Mouse (Mus musculus): ENCODE measurements around the gene Ctf2. TPM values are rescaled to one million over a fixed set of nuclear protein-coding genes. Genes with fewer than 3 reads are reported as not detected.

Ctf2 gene
- polyA plus RNA-seq, 1 experiment from 2014 or later: 0.09 TPM

- peaks cover 56% of the 10 kb centered on the region for H3K4me1 ChIP-seq
Observed at GRCm38 (mm10) chr7:127753158-127753557, 21.2 kb upstream of the Ctf2 start.

DNA sequence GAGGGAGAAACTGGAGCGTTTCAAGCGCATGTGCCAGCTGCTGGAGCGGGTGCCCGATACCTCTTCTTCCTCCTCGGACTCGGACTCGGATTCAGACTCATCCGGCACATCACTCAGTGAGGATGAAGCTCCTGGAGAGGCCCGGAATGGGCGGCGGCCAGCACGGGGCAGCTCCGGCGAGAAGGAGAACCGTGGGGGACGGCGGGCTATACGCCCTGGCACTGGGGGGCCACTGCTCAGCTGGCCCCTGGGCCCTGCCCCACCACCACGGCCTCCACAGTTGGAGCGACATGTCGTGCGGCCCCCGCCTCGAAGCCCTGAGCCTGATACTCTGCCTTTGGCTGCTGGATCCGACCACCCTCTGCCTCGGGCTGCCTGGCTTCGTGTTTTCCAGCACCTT is 20.1 kb upstream of the Ctf2 start:
- Histone ChIP-seq H3K27ac (replicated peaks) (no peak overlapping the region), H3K9me3 (replicated peaks) (no peaks in the 10 kb centered on the region), H3K36me3 (peaks cover 89% of the 10 kb centered on the region), H3K9ac (replicated peaks) (no peak overlapping the region), H3K4me2 (no peak overlapping the region), H3K4me1 (peaks cover 58% of the 10 kb centered on the region), H3K4me3 (replicated peaks) (no peak overlapping the region), H3K27me3 (replicated peaks) (no peaks in the 10 kb centered on the region)
- ATAC-seq (ENCODE audit: low FRiP score): no peak
- 97% methylated on average over 27 of the region's 27 CpGs for WGBS

More at GRCm38 (mm10) chr7:127753158-127753557, 21.2 kb upstream of the Ctf2 start:
- no peak overlapping the region for H3K27ac ChIP-seq (replicated peaks)
- H3K27me3 ChIP-seq (replicated peaks): no peaks in the 10 kb centered on the region
- 0 out of 2 replicates have a peak overlapping the region, but pooled peaks have one; percentile 1 for H3K9ac ChIP-seq (replicated peaks)
- H3K4me2 ChIP-seq: no peak overlapping the region
- no peak overlapping the region for H3K4me3 ChIP-seq (replicated peaks)
- peaks cover 98% of the 10 kb centered on the region for H3K36me3 ChIP-seq
- ATAC-seq (ENCODE audit: low FRiP score): no peak
- no peaks in the 10 kb centered on the region for H3K9me3 ChIP-seq (replicated peaks)
- 85% methylated on average over 5 of the region's 5 CpGs for WGBS

DNA sequence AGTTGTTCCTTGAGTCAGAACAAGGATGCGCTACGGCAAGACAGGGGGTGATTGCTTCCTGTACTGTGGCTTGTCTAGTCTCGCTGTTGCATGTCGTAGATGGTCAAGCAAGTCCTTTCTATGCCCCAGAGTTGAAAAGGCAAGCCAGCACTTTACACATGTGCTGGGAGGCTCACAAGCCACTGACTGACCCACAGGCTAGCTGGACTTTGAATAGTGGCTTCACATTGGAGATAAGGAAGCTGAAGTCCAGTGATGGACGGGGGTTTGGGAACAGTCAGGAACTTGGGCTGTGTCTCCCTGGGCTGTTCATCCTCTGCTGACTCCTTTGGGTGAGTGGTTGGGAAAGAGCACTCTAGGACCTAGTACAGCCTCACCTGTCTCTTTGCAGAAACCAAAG is 19.7 kb upstream of the Ctf2 start:
- Histone ChIP-seq H3K4me2 (no peak overlapping the region), H3K4me3 (replicated peaks) (no peak overlapping the region), H3K27ac (replicated peaks) (no peak overlapping the region), H3K9ac (replicated peaks) (no peak overlapping the region), H3K27me3 (replicated peaks) (no peaks in the 10 kb centered on the region), H3K36me3 (peaks cover 85% of the 10 kb centered on the region), H3K4me1 (peaks cover 54% of the 10 kb centered on the region), H3K9me3 (replicated peaks) (no peaks in the 10 kb centered on the region)
- 93% methylated on average over 5 of the region's 5 CpGs for WGBS
- no peak for ATAC-seq (ENCODE audit: low FRiP score)

GRCm38 (mm10) chr7:127750131-127751127 is 18.5 kb upstream of the Ctf2 start:
- H3K4me1 ChIP-seq: peaks cover 43% of the 10 kb centered on the region
- H3K4me2 ChIP-seq: no peak overlapping the region
- peaks cover 73% of the 10 kb centered on the region for H3K36me3 ChIP-seq
- H3K9me3 ChIP-seq (replicated peaks): no peaks in the 10 kb centered on the region
- no peak overlapping the region for H3K4me3 ChIP-seq (replicated peaks)
- H3K27ac ChIP-seq (replicated peaks): no peak overlapping the region
- WGBS: 87% methylated on average over 19 of the region's 19 CpGs
- H3K27me3 ChIP-seq (replicated peaks): no peaks in the 10 kb centered on the region
- H3K9ac ChIP-seq (replicated peaks): no peak overlapping the region
- ATAC-seq (ENCODE audit: low FRiP score): no peak

GRCm38 (mm10) chr7:127748235-127748560 is 16.2 kb upstream of the Ctf2 start:
- Histone ChIP-seq H3K4me3 (replicated peaks) (peak overlapping the region; percentile 85; the same call in 1 of the 2 replicates), H3K27ac (replicated peaks) (no peak overlapping the region; the same call in 1 of the 2 replicates), H3K36me3 (peaks cover 53% of the 10 kb centered on the region), H3K27me3 (replicated peaks) (no peaks in the 10 kb centered on the region), H3K4me2 (peak overlapping the region; percentile 88), H3K4me1 (peaks cover 35% of the 10 kb centered on the region), H3K9ac (replicated peaks) (no peak overlapping the region), H3K9me3 (replicated peaks) (no peaks in the 10 kb centered on the region)
- ATAC-seq (ENCODE audit: low FRiP score): no peak
- WGBS: 94% methylated on average over 28 of the region's 28 CpGs

DNA sequence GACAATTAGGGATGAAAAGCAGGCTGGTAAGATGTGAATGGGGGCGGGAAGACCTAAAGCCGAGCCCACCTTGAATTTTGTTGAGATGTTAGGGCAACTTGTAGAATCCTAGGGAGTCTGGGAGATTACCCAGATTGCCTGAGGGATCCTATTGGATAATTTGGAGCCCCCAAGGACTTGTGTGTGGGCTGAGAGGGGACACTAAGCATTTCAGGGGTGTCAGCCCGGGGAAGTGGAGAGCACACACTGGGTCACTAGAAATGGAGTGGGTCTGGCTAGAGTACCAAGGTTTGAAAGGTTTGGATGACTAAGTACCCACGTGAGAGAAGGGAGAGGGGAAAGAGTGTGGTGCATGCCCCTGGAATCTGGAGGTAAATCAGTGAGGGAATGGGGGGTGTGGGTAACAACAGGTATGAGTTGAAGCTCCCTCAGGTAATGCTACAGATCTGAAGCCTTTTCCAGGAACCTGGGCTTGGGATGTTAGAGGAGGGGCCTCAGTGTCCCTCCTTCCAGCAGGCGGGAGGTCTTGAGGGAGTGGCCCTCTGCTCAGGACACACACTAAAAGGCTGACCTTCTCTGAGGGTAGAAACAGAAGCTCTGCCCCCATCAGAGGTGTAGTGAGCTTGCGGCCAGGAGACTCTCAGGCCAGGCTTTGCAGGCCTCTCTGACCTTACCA is 15.7 kb upstream of the Ctf2 start:
- Histone ChIP-seq H3K4me1 (peaks cover 30% of the 10 kb centered on the region), H3K9ac (replicated peaks) (peak overlapping the region; percentile 95), H3K27ac (replicated peaks) (no peak overlapping the region; the same call in 1 of the 2 replicates), H3K27me3 (replicated peaks) (no peaks in the 10 kb centered on the region), H3K4me3 (replicated peaks) (peak overlapping the region; percentile 85), H3K9me3 (replicated peaks) (no peaks in the 10 kb centered on the region), H3K36me3 (peaks cover 48% of the 10 kb centered on the region), H3K4me2 (peak overlapping the region; percentile 88)
- ATAC-seq (ENCODE audit: low FRiP score): no peak
- WGBS: 41% methylated on average over 6 of the region's 6 CpGs

DNA sequence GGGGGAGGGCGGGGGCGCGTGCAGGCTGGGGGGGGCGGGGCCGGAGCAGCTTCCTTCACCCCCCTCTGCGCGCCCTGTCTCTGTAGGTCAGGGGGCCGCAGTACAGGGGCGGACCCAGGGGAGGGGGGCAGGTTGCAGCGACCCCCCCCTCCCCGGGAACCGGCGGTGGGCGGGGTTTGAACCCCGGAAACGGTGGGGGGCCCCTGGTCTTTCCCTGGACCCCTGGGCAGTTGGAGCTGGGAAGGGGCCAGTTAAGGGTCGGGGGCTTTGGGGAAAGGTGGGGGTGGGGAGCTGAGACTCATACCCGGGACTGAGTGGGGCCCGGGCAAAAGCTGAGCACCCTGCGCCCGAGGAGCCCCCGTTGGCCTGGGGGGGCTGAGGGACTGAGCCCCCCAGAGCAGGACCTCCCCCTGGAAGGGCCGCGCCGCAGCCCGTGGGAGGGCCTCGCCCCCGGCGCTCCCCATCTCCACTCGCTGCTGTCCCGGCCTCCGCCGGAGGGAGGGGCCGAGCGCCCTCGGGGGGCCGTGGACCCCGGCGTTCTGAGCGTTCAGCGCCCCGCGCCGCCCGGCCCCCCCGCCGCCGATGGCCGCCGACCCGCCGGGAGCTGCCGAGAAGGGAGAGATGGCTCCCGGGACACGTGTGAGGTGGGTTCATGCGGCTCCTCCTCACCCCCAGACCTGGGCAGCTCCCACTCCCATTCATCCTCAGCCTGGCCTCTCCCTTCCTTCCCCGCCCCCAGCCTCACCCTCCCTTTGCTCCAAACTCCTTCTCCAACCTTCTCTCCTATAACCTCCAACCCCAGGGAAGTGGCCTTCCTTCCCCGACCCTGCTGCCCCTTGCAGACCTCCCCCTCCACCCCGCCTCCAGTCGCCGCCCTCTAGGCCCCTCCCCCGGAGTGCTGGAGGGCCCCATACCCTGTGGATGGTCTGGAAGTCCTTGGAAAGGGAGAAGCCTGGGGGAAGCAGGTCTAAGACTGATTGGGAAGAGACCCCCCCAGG is 14.8 kb upstream of the Ctf2 start:
- WGBS: under 1% methylated on average over 38 of the region's 62 CpGs
- Histone ChIP-seq H3K4me2 (peak overlapping the region; percentile 88), H3K4me3 (replicated peaks) (peak overlapping the region; percentile 85), H3K36me3 (peaks cover 39% of the 10 kb centered on the region), H3K4me1 (peaks cover 25% of the 10 kb centered on the region), H3K9ac (replicated peaks) (peak overlapping the region; percentile 95), H3K27me3 (replicated peaks) (no peaks in the 10 kb centered on the region), H3K27ac (replicated peaks) (peak overlapping the region; percentile 92), H3K9me3 (replicated peaks) (no peaks in the 10 kb centered on the region)
- no peak for ATAC-seq (ENCODE audit: low FRiP score)

DNA sequence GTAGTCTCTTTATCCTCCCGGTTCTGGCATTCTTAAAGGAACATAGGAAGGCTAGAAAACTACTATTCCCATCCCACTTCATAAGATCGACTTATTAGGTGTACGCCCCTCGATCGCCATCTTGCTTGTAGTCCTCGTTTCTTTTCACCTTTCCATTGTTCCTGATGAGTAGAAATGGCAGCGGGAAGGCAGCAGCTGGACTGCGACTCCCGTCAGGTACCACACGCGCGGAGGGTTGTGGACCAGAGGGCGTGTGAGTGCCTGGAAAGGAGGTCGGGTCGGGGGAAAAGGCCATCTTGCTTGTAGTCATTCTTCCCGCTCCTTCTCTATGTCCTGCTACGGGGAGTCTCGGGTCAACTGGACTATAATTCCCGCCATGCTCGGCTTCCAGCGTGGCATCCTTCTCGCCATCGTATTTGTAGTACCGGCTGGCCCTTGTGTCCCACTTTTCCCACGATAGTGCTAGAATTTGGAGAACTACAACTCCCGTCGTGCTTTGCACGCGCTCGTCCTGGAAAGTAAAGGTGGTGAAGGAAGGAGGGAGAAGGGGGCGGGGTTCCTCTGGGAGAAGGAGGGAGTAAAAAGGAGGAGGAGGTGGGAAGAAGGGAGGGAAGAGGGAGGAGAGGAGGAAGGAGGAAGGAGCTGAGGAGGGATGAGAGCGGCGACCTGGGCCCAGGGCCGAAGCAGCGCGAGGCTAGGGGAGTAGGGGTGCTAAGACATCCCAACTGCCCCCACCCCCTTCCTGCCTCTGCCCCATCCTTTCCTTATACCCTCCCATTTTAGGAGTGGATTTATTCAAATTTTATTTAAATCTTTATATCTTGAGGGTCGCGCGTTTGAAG is 13.9 kb upstream of the Ctf2 start:
- H3K27ac ChIP-seq (replicated peaks): peak overlapping the region; percentile 92
- H3K9me3 ChIP-seq (replicated peaks): no peaks in the 10 kb centered on the region
- H3K4me3 ChIP-seq (replicated peaks): peak overlapping the region; percentile 85
- peak overlapping the region; percentile 88 for H3K4me2 ChIP-seq
- H3K36me3 ChIP-seq: peaks cover 29% of the 10 kb centered on the region
- WGBS: under 1% methylated on average over 36 of the region's 39 CpGs
- H3K9ac ChIP-seq (replicated peaks): peak overlapping the region; percentile 95
- H3K4me1 ChIP-seq: peaks cover 25% of the 10 kb centered on the region
- peak; percentile 92 for ATAC-seq (ENCODE audit: low FRiP score)
- H3K27me3 ChIP-seq (replicated peaks): no peaks in the 10 kb centered on the region

DNA sequence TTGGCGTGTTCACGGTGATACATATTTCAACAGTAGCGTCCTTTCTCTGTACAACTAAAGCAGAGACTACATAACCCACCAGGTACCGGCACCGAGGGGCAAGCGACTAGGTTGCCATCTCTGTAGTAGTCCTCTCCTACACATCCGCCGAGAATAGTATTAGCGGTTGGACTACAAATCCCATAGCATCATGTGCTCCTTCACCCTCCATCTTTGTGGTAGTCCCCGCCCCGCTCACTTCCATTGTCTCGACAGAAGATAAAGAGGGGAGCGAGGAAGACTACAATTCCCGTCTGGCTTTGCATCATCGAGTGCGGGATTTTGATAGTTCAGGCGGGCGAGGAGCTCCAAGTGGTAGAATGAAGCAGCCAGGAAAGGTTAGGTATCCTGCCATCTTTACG is 13.3 kb upstream of the Ctf2 start:
- peak overlapping the region; percentile 92 for H3K27ac ChIP-seq (replicated peaks)
- WGBS: 0% methylated on average over 19 of the region's 19 CpGs
- H3K9me3 ChIP-seq (replicated peaks): no peaks in the 10 kb centered on the region
- peak overlapping the region; percentile 85 for H3K4me3 ChIP-seq (replicated peaks)
- peak overlapping the region; percentile 88 for H3K4me2 ChIP-seq
- peaks cover 23% of the 10 kb centered on the region for H3K36me3 ChIP-seq
- no peaks in the 10 kb centered on the region for H3K27me3 ChIP-seq (replicated peaks)
- H3K9ac ChIP-seq (replicated peaks): peak overlapping the region; percentile 54
- ATAC-seq (ENCODE audit: low FRiP score): peak; percentile 88
- peaks cover 25% of the 10 kb centered on the region for H3K4me1 ChIP-seq

GRCm38 (mm10) chr7:127744366-127745045 is 12.5 kb upstream of the Ctf2 start, which contains the start of gene Fbxl19:
Gene Fbxl19 (plus strand): TSS chr7:127744543.
- Histone ChIP-seq H3K36me3 (peaks cover 16% of the 10 kb centered on the region), H3K27me3 (replicated peaks) (no peaks in the 10 kb centered on the region), H3K9me3 (replicated peaks) (no peaks in the 10 kb centered on the region), H3K4me2 (peak within 1 kb of the TSS; percentile 88), H3K4me3 (replicated peaks) (peak within 1 kb of the TSS; percentile 85), H3K4me1 (peaks cover 25% of the 10 kb centered on the region), H3K9ac (replicated peaks) (peak within 1 kb of the TSS; percentile 54), H3K27ac (replicated peaks) (peak within 1 kb of the TSS; percentile 92)
- WGBS: 1% methylated on average over 26 of the region's 26 CpGs
- no peak for ATAC-seq (ENCODE audit: low FRiP score)
